18 mouse cellular contexts compared by ENCODE assay signal in the genomic region with DNA sequence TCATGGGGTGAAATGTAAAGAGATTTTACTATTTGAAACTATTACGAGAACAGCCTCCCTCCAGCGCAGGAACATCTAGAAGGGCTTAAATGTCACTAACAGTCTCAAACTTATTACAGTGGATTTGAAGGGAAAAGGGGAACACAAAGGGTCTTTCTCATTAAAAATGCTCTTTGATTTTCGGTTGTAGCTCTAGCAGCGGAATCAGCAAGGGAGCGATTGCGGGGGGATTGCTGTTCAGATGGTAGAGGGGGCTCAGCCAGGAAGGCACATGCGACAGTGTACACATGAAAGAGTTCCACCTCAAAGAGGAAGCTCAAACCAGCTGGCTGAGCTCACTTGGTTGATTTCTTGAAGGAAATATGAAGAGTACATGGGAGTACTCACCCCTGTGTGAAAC.
"Had no signal": no experiment of that assay in that cellular context is flagged by ENCODE, and none has a peak within 500 bp of the region (broad histone marks: within the 10 kb centered on the region; RNA-seq: fewer than 3 reads in every experiment).

No protein-coding gene starts in this region.

- H3K36me3 ChIP-seq: liver, embryonic 12.5 days; neural tube, embryonic 13.5 days; neural tube, embryonic 15.5 days had no signal

- H3K4me2 ChIP-seq: liver, embryonic 12.5 days; lung, embryonic 14.5 days; neural tube, embryonic 13.5 days; neural tube, embryonic 15.5 days had no signal

- H3K9me3 ChIP-seq: liver, embryonic 12.5 days; neural tube, embryonic 13.5 days; neural tube, embryonic 15.5 days had no signal

- H3K27me3 ChIP-seq: liver, embryonic 12.5 days; megakaryocyte, embryonic 14.5 days; neural tube, embryonic 13.5 days; neural tube, embryonic 15.5 days had no signal

- H3K9ac ChIP-seq: liver, embryonic 12.5 days; liver, embryonic 14.5 days; lung, embryonic 14.5 days; neural tube, embryonic 13.5 days; neural tube, embryonic 15.5 days had no signal

- H3K27ac ChIP-seq: liver, embryonic 12.5 days; liver, embryonic 14.5 days; neural tube, embryonic 13.5 days; neural tube, embryonic 15.5 days had no signal

- H3K4me3 ChIP-seq: liver, embryonic 12.5 days; megakaryocyte, embryonic 14.5 days; myocyte; neural tube, embryonic 13.5 days; neural tube, embryonic 15.5 days had no signal

- DNase-seq: lung, adult 18-20 months; lung, embryonic 14.5 days; lung, postnatal 10 days; lung, postnatal 4 days; retina, postnatal 1 day; right cerebral cortex, adult 18-20 months; right cerebral cortex, postnatal 25 days; right cerebral cortex, postnatal 4 days; spleen, adult 18-20 months; thymus, adult 18-20 months; thymus, postnatal 14 days; thymus, postnatal 36 days had no signal

- ATAC-seq: liver, embryonic 12.5 days had no signal

- H3K4me1 ChIP-seq: liver, embryonic 12.5 days; megakaryocyte, embryonic 14.5 days; neural tube, embryonic 13.5 days; neural tube, embryonic 15.5 days had no signal
